Mouse (Mus musculus) erythroblast, adult 5-6 weeks (primary cell): ENCODE measurements around the gene Xrcc6. TPM values are rescaled to one million over a fixed set of nuclear protein-coding genes. Genes with fewer than 3 reads are reported as not detected.
"Not testable (repeated sequence)": the region's sequence is repeated elsewhere in the genome, so short reads cannot be mapped to it uniquely, and the experiment has no call there.

Experiments used
- ATAC-seq: replicated peaks from 2 replicates; pipeline ENCODE4 v1.8.0; 2016; ENCODE audit warnings: moderate number of reproducible peaks, mild to moderate bottlenecking, moderate TSS enrichment, inconsistent platforms; ENCODE audit not compliant: poor library complexity, low FRiP score, severe bottlenecking
- total RNA-seq, 2 experiments: library from RNA; stranded (forward) in 1 of 2; stranded (reverse) in 1 of 2; fragments of 150-400 nt in 1 of 2; fragments of 200-764, 138-1000 nt in 1 of 2; gene quantifications; 2 replicates each; pipeline versions ENCODE4 v1.2.3 to v1.2.4; 2015 to 2017; ENCODE audit warnings: low replicate concordance in 2 of 2

Xrcc6 gene
- total RNA-seq, 2 experiments from 2014 or later, result 41.7 to 52.2 TPM

DNA sequence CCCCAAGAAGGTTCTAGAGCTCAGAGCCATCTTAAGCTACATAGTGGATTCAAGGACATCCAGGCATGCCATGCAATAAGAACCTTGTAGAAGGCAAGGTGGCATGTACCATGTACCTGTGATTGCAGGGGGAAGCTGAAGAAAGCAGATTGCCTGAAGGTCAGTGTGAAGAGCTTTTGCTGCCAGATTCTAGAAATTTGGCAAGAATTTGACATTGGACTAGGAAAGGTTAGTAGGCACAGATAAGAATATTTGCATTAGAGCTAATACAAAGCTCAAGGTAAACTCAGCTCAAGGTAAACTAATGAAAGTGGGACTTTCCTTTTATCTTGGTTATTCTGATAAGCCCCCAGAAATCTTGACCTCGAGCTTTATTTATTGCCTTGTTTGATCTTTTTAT is 23.4 kb upstream of the Xrcc6 start:
- no peak for ATAC-seq

GRCm38 (mm10) chr15:81964980-81965545 is 22.6 kb upstream of the Xrcc6 start:
- no peak for ATAC-seq

GRCm38 (mm10) chr15:81966062-81966829 is 21.4 kb upstream of the Xrcc6 start:
- ATAC-seq, result no peak

GRCm38 (mm10) chr15:81967821-81968220 is 19.8 kb upstream of the Xrcc6 start:
- ATAC-seq, result no peak

- no peak for ATAC-seq
Measured at GRCm38 (mm10) chr15:81968447-81968846, 19.2 kb upstream of the Xrcc6 start.

- peak; percentile 96 for ATAC-seq
Measured at GRCm38 (mm10) chr15:81969173-81969572, 18.5 kb upstream of the Xrcc6 start.

DNA sequence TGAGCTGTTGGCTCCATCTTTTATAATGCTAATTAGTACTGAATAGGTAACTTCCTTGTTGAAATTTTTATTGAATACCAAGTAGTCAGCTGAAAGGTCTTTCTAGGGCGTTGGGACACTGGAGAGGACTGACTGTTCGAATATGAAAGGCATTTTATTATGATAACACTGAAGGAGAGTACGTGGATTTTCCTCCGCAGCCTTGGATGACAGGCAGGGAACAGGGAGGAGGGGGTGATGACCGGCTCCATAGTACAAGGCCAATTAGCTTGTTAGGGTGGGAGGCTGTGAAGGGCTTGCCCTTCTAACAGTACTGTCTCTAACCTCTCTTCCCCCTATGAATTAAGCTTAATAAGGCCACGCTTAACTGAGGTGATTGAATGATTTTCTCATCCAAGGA is 18.0 kb upstream of the Xrcc6 start:
- not testable (repeated sequence) for ATAC-seq

DNA sequence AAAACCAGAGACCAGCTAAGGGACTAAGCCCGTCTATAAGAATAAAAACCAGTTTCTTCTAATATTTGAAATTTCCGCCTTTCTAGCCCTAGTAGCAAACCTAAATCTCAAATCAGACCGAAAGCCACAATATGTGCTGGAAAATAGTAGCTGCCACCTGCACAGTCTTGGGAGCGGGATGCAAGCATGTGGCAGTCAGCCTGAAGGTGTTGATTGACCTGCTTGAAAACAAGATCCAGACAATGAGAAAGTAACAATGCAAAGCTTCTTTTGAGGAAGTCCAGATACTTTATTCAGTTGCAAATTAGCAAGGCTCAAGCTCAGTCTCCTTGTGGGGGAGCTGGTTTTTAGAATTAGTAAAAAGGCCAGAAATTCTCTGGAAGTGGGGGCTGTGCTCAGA is 17.1 kb upstream of the Xrcc6 start:
- ATAC-seq, result not testable (repeated sequence)

DNA sequence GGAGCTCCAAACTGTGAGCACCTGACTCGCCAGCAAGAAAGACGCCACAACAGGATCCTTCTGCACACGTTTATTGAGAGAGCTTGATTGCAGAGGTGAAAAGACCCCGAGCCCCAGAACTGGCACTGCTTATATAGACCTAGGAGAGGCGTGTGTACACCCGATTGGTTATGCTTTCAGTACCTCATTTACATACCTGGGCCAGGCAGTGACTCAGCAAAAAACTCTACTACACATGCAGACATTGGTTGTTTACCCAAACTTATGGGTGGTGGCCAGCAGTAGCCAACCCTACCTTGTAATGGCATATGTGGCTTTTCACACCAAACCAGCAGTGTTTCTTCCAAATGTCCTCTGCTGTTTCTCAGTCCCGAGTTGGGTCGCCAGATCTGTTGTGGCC is 12.5 kb upstream of the Xrcc6 start:
- ATAC-seq, result not testable (repeated sequence)

DNA sequence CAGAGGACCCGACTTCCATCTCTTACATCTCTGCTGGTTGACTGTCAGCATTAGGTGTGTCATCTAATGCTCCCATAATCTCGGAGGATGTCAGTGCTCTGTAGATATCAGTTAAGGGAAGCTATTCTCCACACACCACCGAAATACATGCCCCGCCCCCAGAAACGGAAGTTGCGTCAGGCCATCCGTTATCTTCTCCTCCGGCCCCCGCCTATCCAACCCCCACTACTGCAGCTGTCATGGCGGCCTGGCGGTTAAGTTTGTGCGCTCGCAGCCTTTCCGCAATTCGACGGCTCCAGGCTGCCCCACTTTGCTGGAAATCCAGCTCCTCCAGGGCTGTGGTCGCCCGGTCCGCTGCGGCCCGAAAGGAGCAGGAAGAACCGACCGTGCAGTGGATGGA is 7.3 kb upstream of the Xrcc6 start, which contains the start of gene 1700029P11Rik:
Gene 1700029P11Rik, plus strand, starts transcription at position 220 of the 400 bp plus-strand sequence.
- no peak for ATAC-seq

DNA sequence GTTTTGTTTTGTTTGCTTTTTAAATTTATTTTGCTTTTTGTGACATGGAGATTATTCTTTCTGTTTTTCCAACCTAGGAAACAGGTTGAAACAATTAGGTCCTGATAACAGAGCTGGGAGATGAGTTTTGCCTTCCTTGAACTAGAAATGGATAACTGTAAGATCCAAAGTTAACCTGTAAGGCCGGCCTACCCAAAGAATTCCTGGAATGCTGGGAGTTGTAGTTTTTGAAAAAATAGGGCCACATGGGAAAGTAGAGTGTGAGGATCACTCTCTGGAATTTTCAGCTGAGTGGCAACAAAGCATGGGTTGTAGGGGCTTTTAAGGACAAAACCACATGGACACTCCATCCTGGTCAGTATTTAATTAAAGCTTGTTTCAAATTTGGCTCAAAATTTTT is 5.5 kb upstream of the Xrcc6 start:
- no peak for ATAC-seq

- no peak for ATAC-seq
Measured at GRCm38 (mm10) chr15:81985267-81986161, 2.1 kb upstream of the Xrcc6 start.

- peak; percentile 81 for ATAC-seq
Measured at GRCm38 (mm10) chr15:81989371-81990062, 1.9 kb downstream of the Xrcc6 start.

DNA sequence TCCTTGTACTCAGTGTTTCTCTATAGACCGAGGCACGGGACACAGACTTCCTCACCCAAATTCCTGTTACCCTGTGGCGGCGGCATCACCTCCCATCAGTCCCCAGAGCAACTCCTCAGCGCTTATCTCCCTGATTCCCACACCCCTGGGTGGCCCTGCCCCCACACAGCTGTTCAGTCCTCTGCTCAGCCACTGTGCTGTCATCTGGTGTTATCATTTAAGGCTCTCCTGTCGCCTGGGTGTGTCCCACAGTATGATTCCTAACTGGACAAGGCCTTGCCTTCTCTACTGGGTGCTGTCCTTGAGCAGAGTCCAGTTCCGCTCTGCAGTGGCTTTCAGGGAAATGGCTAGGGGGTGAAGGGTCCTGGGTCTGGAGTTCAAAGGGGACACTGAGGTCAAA is 2.9 kb downstream of the Xrcc6 start:
- peak; percentile 91 for ATAC-seq

DNA sequence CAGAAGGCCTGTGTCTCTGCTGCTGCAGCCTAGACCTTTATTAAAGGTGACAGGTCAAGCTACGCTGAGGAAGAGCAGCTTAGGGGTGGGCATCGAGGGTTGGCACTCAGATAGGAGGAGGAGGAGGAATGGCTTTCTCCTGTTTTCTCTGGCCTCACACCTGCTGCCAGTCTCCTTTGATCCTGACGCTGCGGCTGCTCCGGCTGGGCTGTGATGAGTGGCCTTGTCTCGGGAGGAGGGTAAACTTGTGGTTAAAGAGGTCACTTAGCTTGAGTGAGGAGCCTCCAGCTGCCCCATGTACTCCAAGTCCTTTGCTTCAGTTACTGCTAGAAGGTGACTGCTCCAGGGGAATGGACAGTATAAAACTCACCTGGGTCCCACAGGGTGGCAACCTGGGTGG is 6.4 kb downstream of the Xrcc6 start:
- no peak for ATAC-seq

DNA sequence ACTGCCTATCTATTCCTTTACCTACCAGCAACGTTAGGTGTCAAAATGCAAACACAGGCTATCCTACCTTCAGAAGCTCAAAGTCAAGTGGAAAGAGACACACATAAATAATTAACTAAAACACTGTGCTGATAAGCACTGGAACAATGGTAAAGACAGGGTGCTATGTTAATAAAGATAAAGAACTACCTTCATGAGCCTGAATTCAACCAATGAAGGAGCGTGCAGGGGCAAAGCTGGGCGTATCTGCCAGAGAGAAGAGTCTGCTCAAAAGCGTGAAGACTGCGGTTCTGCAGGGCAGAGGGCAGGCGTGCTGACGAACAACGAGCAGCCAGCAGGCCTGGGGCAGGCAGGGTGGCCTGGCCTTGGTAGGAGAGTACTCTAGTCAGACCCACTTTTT is 16.6 kb downstream of the Xrcc6 start:
- no peak for ATAC-seq

- no peak for ATAC-seq
Measured at GRCm38 (mm10) chr15:82011947-82012346, 24.3 kb downstream of the Xrcc6 start.

- ATAC-seq, result peak; percentile 10; the same call in 1 of the 2 replicates
Measured at GRCm38 (mm10) chr15:82014745-82015391, 27.2 kb downstream of the Xrcc6 start.

- ATAC-seq, result peak; percentile 14
Measured at GRCm38 (mm10) chr15:82015392-82016100, 27.9 kb downstream of the Xrcc6 start.
